Comparison of ENCODE assay signal across 13 mouse cellular contexts in genomic region chr5:73208645-73209044, GRCm38 (mm10). TPM values are rescaled to one million over a fixed set of nuclear protein-coding genes. Genes with fewer than 3 reads are reported as not detected.
A peak's percentile ranks its signal among the peaks of the same experiment; 100 is the strongest.
DNase-seq lines count a peak whose midpoint lies in the region; ATAC-seq and TF ChIP-seq lines count a peak whose summit lies in the region.
"Had no signal": no experiment of that assay in that cellular context is flagged by ENCODE, and none has a peak within 500 bp of the region (broad histone marks: within the 10 kb centered on the region; RNA-seq: fewer than 3 reads in every experiment).

No protein-coding gene starts in this region.

- 54% methylated on average over 6 of the region's 6 CpGs for WGBS in embryonic facial prominence, embryonic 13.5 days
- 65% methylated on average over 6 of the region's 6 CpGs for WGBS in embryonic facial prominence, embryonic 10.5 days
- WGBS in heart, embryonic 16.5 days: 71% methylated on average over 6 of the region's 6 CpGs
- WGBS in thymus, adult 2 months: 63% methylated on average over 6 of the region's 6 CpGs
- 70% methylated on average over 6 of the region's 6 CpGs for WGBS in olfactory bulb, adult 2 months

- no peak for TF ChIP-seq POLR2A in thymus, adult 2 months (IDR thresholded peaks at IDR 0.05; ENCODE audit: control insufficient read depth, extremely low read depth, insufficient read depth, low read length, poor library complexity)
- no peak for TF ChIP-seq POLR2A in olfactory bulb, adult 2 months (IDR thresholded peaks at IDR 0.05; ENCODE audit: insufficient read depth, low read depth, low read length)

- DNase-seq in embryonic facial prominence, embryonic 10.5 days (ENCODE audit: low spot score): no peak
- no peak for DNase-seq in heart, postnatal 14 days
- peak; percentile 31 for DNase-seq in thymus, postnatal 25 days
- no peak for DNase-seq in thymus, adult 2 months
- DNase-seq: lung, postnatal 14 days; retina, postnatal 1 day had no signal

- no peak overlapping the region for H3K4me2 ChIP-seq in embryonic facial prominence, embryonic 13.5 days
- H3K4me2 ChIP-seq in heart, embryonic 16.5 days (ENCODE audit: low read depth, low read length): no peak overlapping the region
- H3K4me2 ChIP-seq: hindbrain, embryonic 13.5 days; limb, embryonic 13.5 days; midbrain, embryonic 12.5 days had no signal

- no peak for TF ChIP-seq CTCF in thymus, adult 2 months (IDR thresholded peaks at IDR 0.05; ENCODE audit: borderline replicate concordance, control insufficient read depth, extremely low read depth, insufficient read depth, low read length, poor library complexity)
- no peak for TF ChIP-seq CTCF in olfactory bulb, adult 2 months (IDR thresholded peaks at IDR 0.05; ENCODE audit: insufficient read depth, low read depth, low read length)

- no peak overlapping the region for H3K9ac ChIP-seq in embryonic facial prominence, embryonic 13.5 days
- H3K9ac ChIP-seq in heart, embryonic 16.5 days (ENCODE audit: low read length): no peak overlapping the region
- H3K9ac ChIP-seq: hindbrain, embryonic 13.5 days; limb, embryonic 13.5 days; midbrain, embryonic 12.5 days had no signal

- H3K27ac ChIP-seq in embryonic facial prominence, embryonic 13.5 days: peak overlapping the region; percentile 33; the same call in 1 of the 2 replicates
- H3K27ac ChIP-seq in embryonic facial prominence, embryonic 10.5 days (replicated peaks): no peak overlapping the region; the same call in 1 of the 2 replicates
- peak overlapping the region; percentile 77 for H3K27ac ChIP-seq in heart, embryonic 16.5 days (ENCODE audit: low read length)
- no peak overlapping the region for H3K27ac ChIP-seq in thymus, adult 2 months (ENCODE audit: control insufficient read depth, insufficient read depth, low read length)
- 0 out of 2 replicates have a peak overlapping the region, but pooled peaks have one; percentile 3 for H3K27ac ChIP-seq in olfactory bulb, adult 2 months (ENCODE audit: insufficient read depth, low read depth, low read length)
- H3K27ac ChIP-seq: hindbrain, embryonic 13.5 days; limb, embryonic 13.5 days; midbrain, embryonic 12.5 days had no signal

- no peaks in the 10 kb centered on the region for H3K27me3 ChIP-seq in embryonic facial prominence, embryonic 13.5 days
- H3K27me3 ChIP-seq in embryonic facial prominence, embryonic 10.5 days (replicated peaks; ENCODE audit: low read depth, poor library complexity, severe bottlenecking): no peaks in the 10 kb centered on the region
- no peaks in the 10 kb centered on the region for H3K27me3 ChIP-seq in heart, embryonic 16.5 days (ENCODE audit: control insufficient read depth, insufficient read depth, low read length)
- no peaks in the 10 kb centered on the region for H3K27me3 ChIP-seq in thymus, adult 2 months (ENCODE audit: control insufficient read depth, insufficient read depth, low read length)
- H3K27me3 ChIP-seq: hindbrain, embryonic 13.5 days; limb, embryonic 13.5 days; midbrain, embryonic 12.5 days had no signal

- no peaks in the 10 kb centered on the region for H3K9me3 ChIP-seq in embryonic facial prominence, embryonic 13.5 days
- no peaks in the 10 kb centered on the region for H3K9me3 ChIP-seq in embryonic facial prominence, embryonic 10.5 days
- H3K9me3 ChIP-seq in heart, embryonic 16.5 days (replicated peaks; ENCODE audit: control insufficient read depth, low read length): no peaks in the 10 kb centered on the region
- H3K9me3 ChIP-seq: hindbrain, embryonic 13.5 days; limb, embryonic 13.5 days; midbrain, embryonic 12.5 days had no signal

- H3K4me1 ChIP-seq in embryonic facial prominence, embryonic 13.5 days: peaks cover 16% of the 10 kb centered on the region
- H3K4me1 ChIP-seq in embryonic facial prominence, embryonic 10.5 days: peaks cover 8% of the 10 kb centered on the region
- peaks cover 28% of the 10 kb centered on the region for H3K4me1 ChIP-seq in heart, embryonic 16.5 days (ENCODE audit: control insufficient read depth, insufficient read depth, low read length)
- peaks cover 21% of the 10 kb centered on the region for H3K4me1 ChIP-seq in thymus, adult 2 months (replicated peaks; ENCODE audit: control insufficient read depth, insufficient read depth, low read length)
- H3K4me1 ChIP-seq in olfactory bulb, adult 2 months (ENCODE audit: control insufficient read depth, insufficient read depth, low read length): peaks cover 16% of the 10 kb centered on the region

- no peak for ATAC-seq in embryonic facial prominence, embryonic 13.5 days (ENCODE audit: insufficient number of reproducible peaks, insufficient read depth, low FRiP score, low TSS enrichment, low read depth)
- no peak for ATAC-seq in heart, embryonic 16.5 days (replicated peaks; ENCODE audit: extremely low read depth, insufficient read depth, low FRiP score)
- no peak for ATAC-seq in erythroid progenitor cell, adult 5-6 weeks (replicated peaks; ENCODE audit: low FRiP score, poor library complexity, severe bottlenecking)

- peaks cover 15% of the 10 kb centered on the region for H3K36me3 ChIP-seq in embryonic facial prominence, embryonic 13.5 days
- H3K36me3 ChIP-seq in embryonic facial prominence, embryonic 10.5 days (replicated peaks): peaks cover 48% of the 10 kb centered on the region
- peaks cover 5% of the 10 kb centered on the region; the same call in 1 of the 2 replicates for H3K36me3 ChIP-seq in heart, embryonic 16.5 days (ENCODE audit: control insufficient read depth, insufficient read depth)
- no peaks in the 10 kb centered on the region for H3K36me3 ChIP-seq in thymus, adult 2 months (ENCODE audit: control insufficient read depth, insufficient read depth, low read length)

- intact Hi-C loops in heart, postnatal 14 days (cut with DNase I): no loop called here

- no peak overlapping the region for H3K4me3 ChIP-seq in embryonic facial prominence, embryonic 13.5 days
- H3K4me3 ChIP-seq in embryonic facial prominence, embryonic 10.5 days: no peak overlapping the region
- H3K4me3 ChIP-seq in heart, embryonic 16.5 days (ENCODE audit: low read length): no peak overlapping the region
- no peak overlapping the region for H3K4me3 ChIP-seq in thymus, adult 2 months (ENCODE audit: control insufficient read depth, insufficient read depth, low read length)
- H3K4me3 ChIP-seq in olfactory bulb, adult 2 months (ENCODE audit: insufficient read depth, low read depth, low read length): no peak overlapping the region
- H3K4me3 ChIP-seq: hindbrain, embryonic 13.5 days; limb, embryonic 13.5 days; midbrain, embryonic 12.5 days had no signal

RNA-seq across cellular contexts. Expression of gene Fryl, which starts 47.8 kb away (rescaled TPM):
- polyA plus RNA-seq in embryonic facial prominence, embryonic 13.5 days (2015; fragmentation: Nextera tagmentation; extraction: Ambion mirVana): 28.5 and 30.2 TPM in 2 replicates
- 24.3 and 25.1 TPM in 2 replicates for polyA plus RNA-seq in embryonic facial prominence, embryonic 10.5 days (2016; fragmentation: Nextera tagmentation; extraction: Ambion mirVana)
- polyA plus RNA-seq in heart, embryonic 16.5 days (2015; fragmentation: Nextera tagmentation; extraction: Ambion mirVana): 25.5 and 26.4 TPM in 2 replicates
- 10 to 100 TPM; 45.9 to 50.9 TPM for total RNA-seq in heart, postnatal 14 days (2021)
- polyA plus RNA-seq in thymus, adult 2 months (2012; rRNA removed): 107 and 147 TPM in 2 replicates
- 294 TPM in 1 of 2 replicates, not detected in the other for polyA plus RNA-seq in olfactory bulb, adult 2 months (2012; ENCODE audit: insufficient read depth, insufficient read length, low replicate concordance, missing spikeins)
- 326 and 449 TPM in 2 replicates for total RNA-seq in erythroid progenitor cell, adult 5-6 weeks (2015; ENCODE audit: low replicate concordance)
- total RNA-seq in erythroid progenitor cell, adult 5-6 weeks (2017; ENCODE audit: low replicate concordance): 610 and 678 TPM in 2 replicates

Comparison
In these comparisons a context has a peak if more than half of its experiments do, and no peak if none do; other contexts are left out.
1. H3K27ac ChIP-seq: peak in embryonic facial prominence, embryonic 13.5 days (single experiment), heart, embryonic 16.5 days (single experiment) and olfactory bulb, adult 2 months (single experiment); none in embryonic facial prominence, embryonic 10.5 days (single experiment) and thymus, adult 2 months (single experiment).